Mouse (Mus musculus) CD4-positive, CD25-positive, alpha-beta regulatory T cell, adult 4 months (primary cell): ENCODE measurements around the gene Pxylp1. TPM values are rescaled to one million over a fixed set of nuclear protein-coding genes. Genes with fewer than 3 reads are reported as not detected.
A peak's percentile ranks its signal among the peaks of the same experiment; 100 is the strongest.

Experiments used
- ATAC-seq: one replicate; pipeline ENCODE4 v1.8.0; 2017
- polyA plus RNA-seq, 2 experiments: library from polyadenylated mRNA; unstranded; fragments of 100-300 nt; shearing (Covaris generic); gene quantifications; one replicate each; pipeline ENCODE4 v1.2.1; 2017

The Pxylp1 gene
- polyA plus RNA-seq, 2 experiments from 2014 or later, result 9.4 to 12.0 TPM

DNA sequence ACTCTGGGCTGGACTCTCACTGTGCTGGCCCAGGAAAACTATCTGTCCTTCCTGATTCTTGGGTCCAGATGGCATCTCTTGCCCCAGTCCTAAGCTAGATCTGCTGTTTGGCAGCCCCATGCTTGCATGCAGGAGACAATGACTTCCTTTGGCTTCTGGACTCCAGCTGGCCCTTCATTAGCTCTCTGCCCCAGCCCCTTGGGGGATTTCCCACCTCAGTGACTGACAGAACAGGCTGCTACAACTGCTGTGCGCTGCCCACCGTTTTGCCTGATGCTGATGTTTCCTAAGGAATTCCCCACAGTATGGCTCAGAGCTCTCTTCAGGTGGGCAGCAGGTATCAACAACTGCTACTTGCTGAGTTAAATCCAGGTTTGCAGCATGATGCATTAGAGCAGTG is 33.4 kb downstream of the Pxylp1 start:
- no peak for ATAC-seq

GRCm38 (mm10) chr9:96857838-96858237 is 34.6 kb downstream of the Pxylp1 start:
- peak; percentile 68 for ATAC-seq

- ATAC-seq, result no peak
Observed at GRCm38 (mm10) chr9:96853300-96854186, 38.9 kb downstream of the Pxylp1 start.

- ATAC-seq, result no peak
Observed at GRCm38 (mm10) chr9:96851634-96852033, 40.8 kb downstream of the Pxylp1 start.

DNA sequence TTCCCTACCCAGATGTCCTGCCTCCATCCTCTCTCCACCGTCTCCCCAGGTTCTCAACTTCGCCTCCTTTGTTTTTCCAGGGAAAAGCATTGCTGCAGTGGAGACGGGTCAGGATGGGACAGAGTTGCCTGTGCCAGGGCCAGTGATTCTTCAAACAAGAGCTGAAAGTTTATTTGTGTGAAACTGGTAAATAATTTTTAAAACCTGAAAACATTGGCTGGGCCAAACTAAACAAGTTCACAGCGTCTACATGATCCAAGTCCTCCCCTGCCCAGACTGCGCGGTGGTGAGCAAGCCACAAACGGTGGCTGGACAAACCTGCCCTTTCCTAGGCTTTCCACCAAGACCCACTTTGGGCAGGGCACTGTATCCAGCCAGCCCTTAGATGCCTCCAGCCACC is 41.4 kb downstream of the Pxylp1 start:
- ATAC-seq, result no peak

DNA sequence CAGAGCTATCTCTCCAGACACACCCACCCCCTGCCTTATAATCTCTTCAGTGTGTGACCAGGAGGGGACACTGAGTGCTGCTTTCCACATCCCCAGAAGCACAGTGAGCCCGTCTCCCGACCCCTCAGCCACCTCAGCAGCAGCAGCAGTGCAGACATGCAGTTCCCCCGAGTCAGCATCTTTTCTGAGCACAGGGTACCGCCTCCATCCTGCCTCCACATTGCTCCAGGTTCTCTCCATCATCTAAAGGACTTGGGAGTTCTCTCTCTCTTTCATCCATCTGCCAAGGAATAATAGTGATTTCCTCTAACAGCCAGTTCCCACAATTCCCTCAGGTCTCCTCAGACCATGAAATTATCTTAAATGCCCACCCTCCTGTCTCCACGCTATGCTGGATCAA is 43.5 kb downstream of the Pxylp1 start:
- ATAC-seq, result no peak

DNA sequence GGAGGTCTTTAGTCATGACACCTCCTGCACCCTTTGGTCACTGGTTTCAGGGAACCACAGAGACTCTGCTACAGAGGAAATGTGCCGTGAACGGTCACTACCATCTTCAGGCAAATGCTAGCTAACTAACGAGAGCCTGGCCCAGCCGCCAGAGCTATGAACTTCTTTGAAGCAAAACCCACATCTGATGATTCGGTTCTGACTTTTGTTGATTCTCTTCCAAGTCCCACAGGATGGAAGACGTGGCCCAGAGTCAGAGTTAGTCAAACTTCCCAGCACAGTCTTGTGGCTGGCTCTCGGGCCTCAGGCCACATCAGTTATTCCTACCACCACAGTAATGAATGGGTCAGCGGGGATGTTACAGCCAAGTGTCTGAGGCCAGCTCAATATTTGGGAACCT is 46.1 kb downstream of the Pxylp1 start:
- ATAC-seq, result no peak

- no peak for ATAC-seq
Observed at GRCm38 (mm10) chr9:96844798-96845209, 47.7 kb downstream of the Pxylp1 start.

- ATAC-seq, result no peak
Observed at GRCm38 (mm10) chr9:96839376-96839775, 53.1 kb downstream of the Pxylp1 start.

DNA sequence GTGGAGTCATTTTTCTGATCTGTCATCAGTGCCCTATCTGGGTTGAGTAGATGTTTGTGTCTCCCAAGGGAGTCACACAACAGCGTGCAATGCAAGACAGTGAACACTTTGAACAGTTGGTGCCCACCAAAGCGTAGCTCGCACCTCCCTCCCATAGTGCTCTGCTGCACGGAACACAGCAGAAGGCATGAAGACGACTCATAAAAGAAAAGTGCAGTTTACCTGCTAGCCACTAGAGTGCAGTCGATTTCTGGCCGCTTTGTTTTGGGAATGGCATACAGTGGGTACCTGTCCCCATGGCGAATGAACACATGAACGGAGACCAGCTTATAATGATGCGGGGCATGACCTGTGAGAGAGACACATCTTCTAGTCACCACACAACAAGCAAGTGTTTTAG is 53.6 kb downstream of the Pxylp1 start:
- peak; percentile 63 for ATAC-seq

GRCm38 (mm10) chr9:96837781-96838420 is 54.6 kb downstream of the Pxylp1 start:
- ATAC-seq, result no peak

DNA sequence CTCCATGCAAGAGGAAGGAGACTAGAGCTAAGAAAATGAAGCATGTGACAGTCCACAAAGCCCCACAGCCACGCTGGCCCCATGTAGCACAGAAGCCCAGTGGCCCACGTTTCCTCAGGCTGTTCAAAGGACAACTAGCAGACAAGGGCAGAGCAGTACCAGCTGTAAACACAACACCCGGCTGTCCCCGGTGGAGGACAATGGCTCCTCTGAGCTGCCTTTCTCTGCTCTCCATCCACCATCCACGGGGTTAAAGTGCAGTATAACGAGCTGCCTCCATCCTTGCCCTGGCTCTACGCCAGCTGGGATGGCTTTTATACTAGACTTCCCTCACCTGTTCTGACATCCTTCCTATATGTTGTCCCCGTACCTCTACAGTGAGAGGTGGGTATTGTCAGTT is 55.5 kb downstream of the Pxylp1 start:
- no peak for ATAC-seq

- ATAC-seq, result no peak
Observed at GRCm38 (mm10) chr9:96835374-96835921, 57.0 kb downstream of the Pxylp1 start.

- ATAC-seq, result no peak
Observed at GRCm38 (mm10) chr9:96833606-96834005, 58.9 kb downstream of the Pxylp1 start.

GRCm38 (mm10) chr9:96832516-96832915 is 60.0 kb downstream of the Pxylp1 start:
- no peak for ATAC-seq

DNA sequence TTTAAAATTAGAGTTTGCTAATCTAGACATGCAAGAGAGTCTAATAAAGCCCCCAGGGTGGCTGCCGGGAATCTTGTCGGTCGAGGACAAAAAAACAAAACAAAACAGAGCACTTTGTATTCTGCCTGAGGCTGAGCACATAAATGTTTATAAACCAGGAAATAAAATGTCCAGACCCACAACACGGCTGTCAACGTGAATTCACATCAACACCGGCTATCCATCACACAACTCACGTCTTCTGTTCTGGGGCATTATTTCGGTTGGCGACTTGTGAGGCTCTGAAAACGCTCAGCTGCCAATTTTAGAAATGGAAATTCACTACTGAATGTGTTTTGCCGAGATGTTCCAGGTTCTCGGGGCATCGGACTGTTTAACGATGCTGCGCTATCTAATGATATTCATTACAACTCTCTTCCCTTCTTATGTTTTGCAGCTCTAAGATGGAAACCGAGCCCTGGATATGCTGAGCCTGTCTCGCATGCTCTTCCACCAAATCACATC is 61.6 kb downstream of the Pxylp1 start:
- ATAC-seq, result no peak

GRCm38 (mm10) chr9:96829682-96830081 is 62.8 kb downstream of the Pxylp1 start:
- no peak for ATAC-seq

DNA sequence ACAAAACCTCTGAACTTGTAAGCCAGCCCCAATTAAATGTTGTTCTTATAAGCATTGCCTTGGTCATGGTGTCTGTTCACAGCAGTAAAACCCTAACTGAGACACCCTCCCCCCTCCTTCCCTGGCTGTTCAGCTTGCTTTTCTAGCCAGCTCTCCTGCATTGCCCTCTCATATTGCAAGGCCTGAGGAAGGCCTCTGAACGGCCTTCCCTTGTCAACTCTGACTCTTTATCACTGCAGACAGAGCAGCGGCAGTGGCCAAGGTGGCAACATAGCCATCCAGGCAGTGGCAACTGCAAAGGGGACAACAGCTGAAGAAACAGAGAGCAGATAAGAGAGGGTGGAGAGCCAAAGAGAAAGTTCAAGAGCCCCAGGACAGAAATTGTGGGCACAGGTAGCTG is 64.4 kb downstream of the Pxylp1 start:
- no peak for ATAC-seq

DNA sequence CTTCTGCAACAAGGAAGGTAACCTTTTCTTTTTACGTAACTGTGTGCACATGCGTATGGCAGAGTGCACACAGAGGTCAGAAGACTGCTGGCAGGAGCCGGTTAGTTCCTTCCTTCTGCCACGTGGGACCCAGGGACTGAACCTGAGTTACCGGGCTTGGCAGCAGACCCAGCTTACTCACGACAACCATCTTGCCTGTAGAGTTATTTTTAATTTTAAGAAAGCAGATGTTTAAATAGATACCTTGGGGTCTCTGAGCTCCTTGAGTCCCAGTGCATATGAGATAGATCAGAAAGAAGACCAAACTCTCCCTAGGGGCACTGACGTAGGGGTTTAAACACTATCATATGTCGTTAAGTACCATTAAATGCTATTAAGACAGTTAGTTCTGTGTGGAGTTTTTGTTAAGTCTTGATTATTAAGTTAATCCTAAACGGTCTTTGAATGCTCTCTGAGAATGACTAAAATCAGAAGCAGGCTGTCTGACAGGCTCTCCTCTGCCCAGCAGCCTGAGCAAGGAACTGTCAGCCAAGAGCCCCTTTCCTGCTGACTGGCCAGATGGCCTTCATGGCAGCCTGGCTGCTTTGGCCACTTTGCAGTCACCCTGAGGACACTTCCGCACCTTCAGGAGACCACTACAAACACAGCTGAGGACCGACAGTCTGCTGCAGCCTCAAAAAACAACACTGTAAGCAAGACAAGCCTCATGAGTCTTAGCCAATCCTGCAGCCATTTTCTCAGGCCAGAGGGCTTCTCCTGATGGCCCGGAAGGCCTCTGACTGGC is 65.3 kb downstream of the Pxylp1 start:
- no peak for ATAC-seq

GRCm38 (mm10) chr9:96824857-96825256 is 67.6 kb downstream of the Pxylp1 start:
- ATAC-seq, result no peak

DNA sequence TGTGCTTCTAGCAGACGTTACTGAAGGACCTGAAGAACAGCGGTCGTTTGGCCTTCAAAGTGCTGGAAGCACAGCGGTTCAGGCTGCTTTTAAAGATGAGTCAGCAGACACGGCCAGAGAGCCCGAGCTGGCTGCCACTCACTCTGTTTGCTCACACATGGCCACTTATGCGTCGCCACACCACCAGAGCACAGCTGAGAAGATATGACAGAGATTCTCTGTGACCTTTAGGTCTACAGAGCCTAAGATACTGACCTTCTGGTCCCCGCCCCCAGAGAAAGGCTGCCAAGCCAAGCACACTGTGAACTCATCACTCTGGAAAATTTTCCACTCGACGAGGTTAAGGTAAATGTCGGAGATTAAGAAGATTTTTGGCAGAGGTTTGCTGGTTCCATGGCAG is 68.4 kb downstream of the Pxylp1 start:
- ATAC-seq, result no peak

DNA sequence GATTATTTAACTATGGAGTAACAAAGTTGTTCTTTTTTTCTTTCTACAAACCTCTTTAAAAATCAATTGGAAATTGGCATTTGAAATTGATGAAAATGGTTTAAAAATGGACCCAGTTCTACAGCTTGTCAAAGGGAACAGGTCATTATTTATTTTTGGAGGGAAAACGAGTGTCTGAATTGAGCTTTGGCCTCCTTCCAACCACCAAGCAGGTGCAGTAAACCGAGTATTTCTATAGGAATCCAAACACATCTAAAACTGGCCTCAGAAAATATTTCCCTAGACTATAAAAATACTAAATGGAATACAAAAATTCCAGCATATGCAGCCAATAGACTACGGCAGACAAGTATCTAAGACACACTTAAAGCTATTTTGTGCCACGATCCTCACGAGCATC is 68.9 kb downstream of the Pxylp1 start:
- no peak for ATAC-seq

- ATAC-seq, result no peak
Observed at GRCm38 (mm10) chr9:96823005-96823404, 69.5 kb downstream of the Pxylp1 start.
